19 mouse cellular contexts compared by ENCODE assay signal in the genomic region with DNA sequence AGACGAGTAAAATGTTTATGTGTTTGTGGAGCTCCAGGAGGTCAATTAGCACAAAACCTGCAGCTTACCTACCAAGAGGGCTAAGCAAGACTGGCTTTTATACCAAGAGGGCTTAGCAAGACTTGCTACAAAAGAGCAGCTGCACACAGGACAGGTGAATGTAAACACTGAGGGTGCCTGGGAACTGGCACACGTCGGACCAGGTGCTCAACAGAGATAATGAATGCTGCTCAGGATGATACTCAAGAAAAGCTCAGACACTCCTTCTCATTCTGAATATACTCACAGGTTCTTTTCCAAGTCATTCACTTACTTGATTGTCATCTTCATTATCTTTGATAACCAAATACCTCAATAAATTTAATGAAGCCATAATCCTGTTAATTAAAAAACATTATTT. TPM values are rescaled to one million over a fixed set of nuclear protein-coding genes. Genes with fewer than 3 reads are reported as not detected.
"Had no signal": no experiment of that assay in that cellular context is flagged by ENCODE, and none has a peak within 500 bp of the region (broad histone marks: within the 10 kb centered on the region; RNA-seq: fewer than 3 reads in every experiment).

No protein-coding gene starts in this region.

- H3K4me1 ChIP-seq: limb, embryonic 12.5 days; limb, embryonic 15.5 days; stomach, embryonic 15.5 days had no signal

- H3K27me3 ChIP-seq: limb, embryonic 12.5 days; limb, embryonic 15.5 days; megakaryocyte, embryonic 14.5 days; stomach, embryonic 15.5 days had no signal

- ATAC-seq: intestine, embryonic 16.5 days; lung, postnatal 0 days had no signal

- H3K9me3 ChIP-seq: limb, embryonic 12.5 days; limb, embryonic 15.5 days; megakaryocyte, embryonic 14.5 days; stomach, embryonic 15.5 days had no signal

- H3K4me3 ChIP-seq: limb, embryonic 12.5 days; limb, embryonic 15.5 days; megakaryocyte, embryonic 14.5 days; stomach, embryonic 15.5 days had no signal

- H3K4me2 ChIP-seq: limb, embryonic 12.5 days; limb, embryonic 15.5 days; lung, embryonic 14.5 days; midbrain, embryonic 11.5 days; stomach, embryonic 15.5 days had no signal

- H3K9ac ChIP-seq: limb, embryonic 12.5 days; limb, embryonic 15.5 days; lung, embryonic 14.5 days; stomach, embryonic 15.5 days had no signal

- DNase-seq: kidney, adult 18-20 months; kidney, adult 9 months; kidney, postnatal 14 days; kidney, postnatal 4 days; left cerebral cortex, postnatal 4 days; lung, embryonic 14.5 days; midbrain, embryonic 14.5 days; right cerebral cortex, adult 18-20 months; right cerebral cortex, postnatal 14 days; right cerebral cortex, postnatal 4 days; thymus, postnatal 25 days had no signal

- H3K27ac ChIP-seq: limb, embryonic 12.5 days; limb, embryonic 15.5 days; macrophage; stomach, embryonic 15.5 days had no signal

RNA-seq across cellular contexts. Expression of a gene that starts 22.5 kb away (rescaled TPM):
- polyA plus RNA-seq: macrophage had no signal
